Mouse (Mus musculus) gastrocnemius, adult 8-10 months (tissue): ENCODE data around the gene Fam110c. TPM values are rescaled to one million over a fixed set of nuclear protein-coding genes. Genes with fewer than 3 reads are reported as not detected.
"Not testable (repeated sequence)": the region's sequence is repeated elsewhere in the genome, so short reads cannot be mapped to it uniquely, and the experiment has no call there.

ENCODE experiments used
- DNase-seq, 2 experiments: peaks; one replicate each; pipeline ENCODE4 v3.0.0; 2022; ENCODE audit warnings: low spot score in 2 of 2
- total RNA-seq, 4 experiments: library from RNA; stranded (reverse); gene quantifications; 2 replicates each; pipeline ENCODE4 v1.2.4; 2022

Fam110c gene
- not detected for total RNA-seq

DNA sequence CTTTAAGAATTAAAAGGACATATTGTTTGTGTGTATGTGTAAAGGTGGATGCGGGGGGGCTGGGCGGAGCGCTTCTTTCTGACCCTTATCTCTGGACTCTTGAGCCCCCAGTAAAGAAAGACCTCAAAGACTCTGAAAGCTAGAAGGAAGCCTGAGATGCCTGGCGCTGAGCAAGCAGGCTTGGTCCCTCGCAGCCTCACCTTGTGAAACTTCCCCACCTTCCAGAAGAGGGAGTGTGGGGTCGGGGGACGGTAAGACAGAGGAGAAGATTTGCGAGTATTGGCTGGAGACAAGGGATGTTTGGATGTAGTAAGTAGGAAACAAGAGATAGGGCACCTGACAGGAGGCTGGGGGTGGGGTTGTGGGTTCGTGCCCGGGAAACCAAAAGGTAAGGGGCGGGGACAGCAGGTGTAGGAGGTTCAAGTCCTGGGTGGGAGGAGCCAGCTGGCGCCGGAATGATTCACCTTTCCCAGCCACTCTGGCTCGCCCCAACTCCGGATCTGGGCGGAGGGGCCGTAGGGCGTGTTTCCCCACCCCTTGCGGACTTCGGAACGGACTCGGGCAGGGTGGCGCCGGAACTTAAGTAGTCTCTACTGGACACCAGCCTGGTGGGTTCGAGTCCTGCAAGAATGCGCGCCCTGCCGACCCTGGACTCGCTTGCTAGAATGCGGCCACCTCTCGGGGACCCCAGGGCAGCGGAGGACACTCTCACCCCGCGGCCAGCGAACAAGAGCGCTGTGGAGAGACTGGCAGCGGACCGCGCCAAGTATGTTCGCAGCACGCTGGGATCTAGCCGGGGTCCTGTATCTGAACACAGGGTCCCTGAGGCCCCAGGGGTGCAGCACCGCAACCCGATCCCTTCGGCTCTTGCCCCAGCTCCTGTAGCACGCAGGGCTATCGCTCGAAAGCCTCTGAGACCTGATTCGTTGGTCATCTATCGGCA is at the start of gene Fam110c:
Gene Fam110c (plus strand): TSS at position 450 of the 943 bp plus-strand sequence.
- no peak for DNase-seq

DNA sequence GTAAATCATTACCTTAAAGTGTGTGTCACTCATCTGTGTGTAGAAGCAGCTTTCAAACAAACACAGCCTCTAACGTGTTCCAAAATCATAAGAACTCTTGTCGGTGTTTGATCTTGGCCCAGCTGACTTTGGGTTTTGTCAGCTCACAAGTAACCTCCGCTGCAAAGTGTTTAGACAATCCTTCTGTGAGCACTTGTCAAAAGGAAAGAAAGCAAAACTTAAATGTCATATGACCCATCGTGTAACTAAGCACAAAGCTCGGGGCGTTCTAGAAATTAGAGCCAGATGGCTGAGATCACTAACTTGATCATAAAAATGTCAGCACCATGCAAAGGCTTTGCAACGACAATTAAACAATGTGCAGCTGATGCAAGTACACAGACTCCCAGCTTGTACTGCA is 47.2 kb upstream of the Fam110c start:
- no peak for DNase-seq

DNA sequence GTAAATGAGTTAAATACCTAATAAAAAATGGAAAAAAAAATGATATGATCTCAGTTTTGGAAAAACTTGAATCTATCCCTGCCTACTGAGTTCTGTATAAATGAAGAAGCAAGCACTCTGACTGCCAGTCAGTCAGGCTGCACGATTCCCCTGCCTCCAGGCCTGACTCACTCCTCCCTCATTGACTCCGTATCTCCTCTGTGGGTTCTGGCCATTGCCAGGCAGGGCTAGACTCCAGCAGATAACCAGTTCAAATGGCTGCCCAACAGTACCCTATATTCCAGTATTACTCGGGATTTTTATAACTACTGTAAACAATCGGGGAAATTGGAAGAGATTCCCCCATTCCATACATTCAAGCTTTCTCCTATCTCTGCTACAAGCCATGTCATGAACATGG is 21.6 kb upstream of the Fam110c start:
- no peak for DNase-seq

DNA sequence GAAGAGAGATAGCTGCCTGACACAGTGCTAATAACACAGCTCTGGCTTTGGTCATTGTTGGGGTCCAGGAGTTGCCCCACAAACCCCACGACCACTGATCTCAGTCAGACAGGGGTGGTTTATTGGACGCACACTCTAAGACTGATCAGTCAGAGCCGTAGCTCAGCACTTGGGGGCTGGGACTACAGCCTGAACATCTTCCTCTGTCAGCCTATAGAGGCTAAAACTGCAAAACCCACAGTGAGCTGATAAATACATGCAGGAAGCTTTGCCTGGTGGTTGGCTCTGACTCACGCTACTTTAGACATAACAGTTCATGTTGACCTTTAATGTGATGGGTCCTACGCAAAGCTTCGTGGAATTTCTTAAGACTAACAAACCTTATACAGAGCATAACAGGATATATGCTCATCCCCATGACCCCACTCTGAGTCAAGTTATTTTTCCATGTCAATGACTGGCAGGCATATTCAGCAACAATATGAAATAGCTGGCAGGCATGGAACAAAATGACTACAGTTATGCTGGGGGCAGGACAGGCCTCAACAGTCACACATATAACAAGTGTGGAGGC is 17.3 kb upstream of the Fam110c start:
- no peak for DNase-seq

DNA sequence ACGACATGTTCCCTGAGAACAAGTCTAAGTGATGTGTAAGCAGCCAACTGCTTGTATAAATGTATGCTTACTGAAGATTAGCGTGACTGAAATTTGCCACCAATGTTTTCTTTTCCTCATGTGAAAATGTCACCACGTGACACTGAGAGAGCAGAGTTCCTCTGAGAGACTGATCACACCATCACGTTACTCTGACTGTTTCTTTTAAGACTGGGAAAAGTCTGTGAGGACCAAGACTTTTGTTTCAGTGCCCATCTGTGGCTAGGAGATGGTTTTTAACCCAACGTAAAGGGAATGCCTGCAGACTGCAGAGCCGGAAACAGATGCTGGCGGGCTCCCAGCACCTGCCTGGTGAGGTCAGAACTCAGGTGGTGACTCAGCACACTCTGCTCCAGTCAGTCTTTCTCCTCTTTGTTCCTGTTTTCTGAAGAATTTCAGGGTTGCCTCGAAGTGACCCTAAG is 14.2 kb upstream of the Fam110c start:
- DNase-seq: no peak

DNA sequence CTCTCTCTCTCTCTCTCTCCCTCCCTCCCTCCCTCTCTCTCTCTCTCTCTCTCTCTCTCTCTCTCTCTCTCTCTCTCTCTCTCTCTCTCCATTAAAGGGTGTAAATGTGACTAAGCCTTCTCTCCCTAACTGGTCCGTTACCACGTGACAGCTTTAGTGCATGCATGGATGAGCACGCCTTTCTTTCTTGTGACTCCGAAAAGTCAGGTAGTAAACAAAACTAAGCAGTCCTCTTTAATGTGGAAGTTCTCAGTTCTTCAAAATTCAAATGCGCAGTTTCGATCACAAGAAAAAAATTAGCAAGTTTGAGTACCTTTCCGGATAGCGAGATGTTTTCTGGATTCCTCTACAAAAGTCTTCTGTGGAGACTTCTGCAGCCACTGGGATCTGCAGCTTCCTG is 13.4 kb upstream of the Fam110c start:
- DNase-seq: no peak

DNA sequence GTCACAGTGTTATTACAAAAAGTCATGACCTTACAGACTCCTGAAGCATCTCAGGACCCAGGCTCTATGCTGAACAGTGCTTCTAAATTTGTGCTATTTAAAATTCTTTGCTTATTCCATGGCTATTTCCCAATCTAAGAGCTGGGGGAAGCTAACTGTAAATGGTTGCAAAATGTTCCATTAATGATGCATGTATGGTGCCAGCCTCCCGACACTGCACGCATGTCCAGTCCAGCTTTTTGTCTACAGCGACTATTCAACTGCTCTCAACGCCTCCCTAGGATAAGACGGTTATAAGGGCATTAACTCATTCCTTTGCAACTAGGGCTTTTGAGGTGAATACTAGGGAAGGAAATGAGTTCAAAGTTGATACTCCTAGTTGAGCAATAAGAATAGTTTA is 2.4 kb upstream of the Fam110c start:
- no peak for DNase-seq

DNA sequence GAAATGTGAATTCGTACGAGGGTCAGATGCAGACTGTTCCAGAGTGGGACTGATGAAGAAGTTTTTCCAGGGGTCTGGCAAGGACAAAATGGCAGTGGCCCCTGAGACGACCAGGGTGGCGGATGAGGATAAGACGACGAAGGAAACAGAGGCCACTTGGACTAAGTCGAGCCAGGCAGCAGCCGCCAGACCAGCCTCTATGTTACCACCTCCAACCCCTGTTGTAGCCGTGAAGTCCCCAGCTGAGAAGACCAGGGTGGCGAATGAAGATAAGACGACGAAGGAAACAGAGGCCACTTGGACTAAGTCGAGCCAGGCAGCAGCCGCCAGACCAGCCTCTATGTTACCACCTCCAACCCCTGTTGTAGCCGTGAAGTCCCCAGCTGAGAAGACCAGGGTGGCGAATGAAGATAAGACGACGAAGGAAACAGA is 710 bp downstream of the Fam110c start:
- DNase-seq: not testable (repeated sequence)

DNA sequence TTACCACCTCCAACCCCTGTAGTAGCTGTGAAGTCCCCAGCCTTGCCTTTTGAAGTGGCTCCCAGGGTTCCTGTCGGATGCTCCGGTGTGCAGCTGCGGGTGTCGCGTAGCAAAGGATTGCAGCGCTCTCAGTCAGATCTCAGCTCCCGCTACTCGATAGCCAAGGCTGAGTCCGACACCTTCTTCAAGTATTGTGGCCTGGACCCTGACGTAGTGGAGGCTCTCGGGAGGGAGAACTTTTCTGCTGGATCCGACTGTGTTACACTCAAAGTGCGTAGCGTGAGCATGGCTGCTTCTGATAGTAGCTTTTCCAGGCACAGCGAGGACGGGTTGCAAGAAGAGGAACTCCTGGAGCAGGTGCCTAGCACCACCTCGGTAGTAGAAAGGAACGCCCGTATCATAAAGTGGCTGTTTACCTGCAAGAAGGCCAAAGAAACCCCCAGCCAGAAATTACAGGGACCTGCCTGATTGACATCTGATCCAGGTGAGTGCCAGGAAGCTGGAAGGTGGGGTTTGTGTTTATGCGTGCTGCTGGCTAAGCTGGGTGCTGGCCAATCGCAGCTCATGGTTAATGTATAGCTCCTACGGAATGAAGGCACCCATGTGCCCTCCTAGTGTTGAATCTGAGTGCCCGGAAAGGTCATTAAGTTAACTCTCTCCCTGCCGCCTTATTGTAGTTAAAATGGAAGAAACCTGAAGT is 1.3 kb downstream of the Fam110c start:
- no peak for DNase-seq

DNA sequence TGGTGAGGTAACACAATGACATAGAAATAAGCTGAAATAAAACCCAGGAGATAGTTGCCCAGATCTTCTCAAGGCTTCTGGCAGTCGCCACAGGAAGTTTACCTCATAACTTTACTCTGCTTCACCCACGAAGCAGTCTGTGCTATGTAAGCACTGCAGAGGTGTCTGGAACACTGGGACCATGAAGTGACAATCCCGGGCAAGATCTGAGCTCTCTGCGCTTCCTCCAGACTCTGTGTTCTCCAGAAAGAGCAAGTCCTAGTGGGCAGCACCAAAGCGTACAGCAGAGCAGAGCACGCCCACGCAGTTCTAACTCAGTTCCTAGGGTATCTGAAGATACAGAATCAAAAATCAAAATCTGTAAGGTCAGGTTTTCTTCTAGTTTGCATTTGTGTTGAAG is 3.4 kb downstream of the Fam110c start:
- no peak for DNase-seq

DNA sequence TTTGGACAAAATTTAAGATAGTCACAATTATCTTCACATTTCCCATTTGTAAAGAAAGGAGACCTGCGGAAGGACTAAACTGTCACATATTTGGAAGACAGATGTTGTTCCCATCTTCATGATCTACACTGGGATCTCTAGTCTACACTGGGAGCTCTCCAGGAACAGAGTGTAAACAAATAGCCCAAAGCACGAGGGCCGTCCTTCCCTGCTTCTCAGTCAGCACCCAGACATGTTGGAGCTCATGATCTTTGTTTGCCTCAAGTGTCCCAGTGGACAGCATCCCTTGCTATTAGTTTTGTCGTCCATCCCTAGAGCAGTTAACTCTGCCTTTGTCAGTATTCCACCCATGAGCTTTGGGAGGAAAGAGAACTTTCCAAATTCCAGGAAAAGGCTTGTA is 4.4 kb downstream of the Fam110c start:
- no peak for DNase-seq

DNA sequence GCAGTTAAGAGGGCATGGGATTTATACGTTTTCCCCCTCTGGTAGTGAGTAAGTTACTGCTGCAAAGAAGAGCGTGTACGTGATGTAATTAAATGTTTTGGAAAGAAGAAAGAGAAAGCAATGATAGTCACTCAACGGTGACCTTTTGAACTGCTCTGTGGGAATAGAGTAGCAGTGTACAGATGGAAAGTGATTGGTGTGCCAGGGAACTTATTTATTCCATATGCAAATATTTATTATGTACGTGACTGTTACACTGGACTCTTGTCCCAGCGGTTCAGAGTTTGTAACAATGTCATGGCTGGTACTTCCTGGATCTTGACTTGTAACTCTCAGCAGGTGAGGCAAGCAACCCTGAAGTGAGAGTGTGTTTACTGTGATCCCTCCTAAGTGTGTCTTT is 6.7 kb downstream of the Fam110c start:
- no peak for DNase-seq

DNA sequence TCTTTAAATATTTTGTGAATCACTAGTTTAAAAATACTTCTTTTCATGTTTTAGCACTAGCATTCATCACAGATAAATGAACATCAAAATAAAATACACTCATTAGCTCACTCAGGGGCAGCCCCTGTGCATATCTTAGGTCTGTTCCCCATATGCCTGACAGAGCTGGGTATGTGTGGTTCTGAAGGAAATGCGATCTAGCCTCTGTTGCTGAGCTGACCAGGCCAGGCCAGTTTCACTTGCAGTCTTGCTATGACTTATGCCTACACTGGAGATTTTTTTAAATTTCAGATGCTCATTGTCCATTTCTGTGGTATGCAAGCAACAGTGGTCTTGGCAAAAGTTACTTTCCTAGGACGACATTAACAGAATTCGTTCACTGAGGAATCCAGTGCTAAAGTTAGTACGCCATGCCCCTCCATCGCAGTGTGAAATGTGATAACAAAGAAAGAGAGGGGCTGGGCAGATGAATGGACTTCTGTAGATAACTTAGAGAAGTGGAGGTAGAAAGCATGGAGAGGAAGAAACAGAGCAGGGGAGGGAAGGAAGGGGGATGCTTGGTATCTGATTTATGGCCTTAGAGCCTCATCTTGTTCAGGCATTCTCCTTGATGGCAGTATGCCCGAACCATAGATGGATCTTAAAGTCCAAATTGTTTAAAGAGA is 7.4 kb downstream of the Fam110c start:
- DNase-seq: no peak

DNA sequence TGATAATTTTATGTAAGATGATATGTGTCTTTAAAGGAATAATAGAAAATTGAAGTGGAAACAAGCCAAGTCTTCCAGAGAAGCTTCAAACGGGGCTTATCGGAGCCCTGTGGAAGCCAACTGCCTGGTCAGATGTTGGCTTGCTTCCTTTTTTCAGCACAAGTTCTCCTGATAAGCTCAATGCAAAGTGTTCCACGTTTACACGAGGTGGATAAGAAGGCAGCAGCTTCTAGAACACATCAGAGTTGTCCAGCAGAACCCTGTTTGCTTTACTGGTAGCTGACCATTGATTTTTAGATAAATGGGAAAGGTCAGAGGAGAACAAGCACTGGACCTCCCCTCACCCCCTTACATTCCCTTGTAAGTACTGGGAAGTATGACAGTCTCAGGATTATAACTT is 9.3 kb downstream of the Fam110c start:
- no peak for DNase-seq

DNA sequence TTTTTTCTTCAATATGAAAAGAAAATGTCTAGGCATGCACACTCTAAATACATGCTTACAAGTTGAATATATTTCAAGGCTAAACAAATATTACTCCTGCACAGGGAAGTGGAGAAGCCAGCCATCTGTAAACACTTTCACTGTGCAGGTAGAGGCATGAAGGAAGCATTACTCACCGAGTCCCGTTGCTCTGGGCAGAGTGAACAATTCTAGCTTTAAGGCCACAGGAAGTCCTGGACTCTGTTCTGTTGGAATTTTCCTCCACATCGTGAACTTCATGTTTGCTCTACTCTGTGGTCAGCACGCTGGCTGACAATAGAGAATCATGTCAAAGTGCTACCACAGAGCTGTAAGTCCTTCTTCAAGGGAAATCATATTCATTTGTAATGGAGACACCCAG is 9.7 kb downstream of the Fam110c start:
- no peak for DNase-seq

DNA sequence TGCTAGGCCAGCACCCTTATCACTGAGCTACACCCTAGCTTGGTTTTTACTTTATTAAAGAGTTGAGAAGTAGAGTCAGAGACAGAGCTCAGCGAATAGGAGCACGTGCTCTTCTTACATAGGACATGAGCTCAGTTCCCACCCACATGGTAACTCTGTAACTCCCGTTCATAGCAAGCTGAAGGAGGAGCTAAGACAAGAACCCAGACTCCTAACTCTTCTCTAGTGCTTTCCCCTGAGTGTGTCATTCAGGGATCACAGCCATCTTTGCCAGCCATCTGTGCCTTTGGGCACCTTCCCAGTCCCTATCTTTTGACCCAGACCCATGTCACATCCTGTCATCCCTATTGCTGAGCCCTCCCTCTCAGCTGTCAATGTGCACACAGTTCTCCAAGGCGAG is 13.4 kb downstream of the Fam110c start:
- DNase-seq: no peak

DNA sequence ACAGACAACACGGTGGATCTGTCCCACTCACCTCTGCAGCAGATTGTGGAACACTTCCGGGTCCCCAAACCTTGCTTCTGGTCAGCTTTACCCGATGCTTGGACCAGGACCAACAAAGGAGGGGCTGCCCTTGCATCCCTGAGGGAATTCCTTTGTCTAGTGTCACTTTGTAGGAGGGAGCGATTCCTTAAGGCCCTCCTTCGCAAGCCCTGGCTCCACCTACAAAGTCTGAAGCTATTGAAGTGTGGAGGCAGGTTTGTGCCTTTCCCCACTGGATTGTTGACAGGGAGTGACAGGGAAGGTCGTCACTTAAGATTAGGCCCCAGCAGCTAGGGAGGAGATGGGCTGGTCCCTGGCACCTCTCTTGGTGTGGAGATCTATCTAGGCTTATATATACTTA is 16.7 kb downstream of the Fam110c start:
- no peak for DNase-seq

DNA sequence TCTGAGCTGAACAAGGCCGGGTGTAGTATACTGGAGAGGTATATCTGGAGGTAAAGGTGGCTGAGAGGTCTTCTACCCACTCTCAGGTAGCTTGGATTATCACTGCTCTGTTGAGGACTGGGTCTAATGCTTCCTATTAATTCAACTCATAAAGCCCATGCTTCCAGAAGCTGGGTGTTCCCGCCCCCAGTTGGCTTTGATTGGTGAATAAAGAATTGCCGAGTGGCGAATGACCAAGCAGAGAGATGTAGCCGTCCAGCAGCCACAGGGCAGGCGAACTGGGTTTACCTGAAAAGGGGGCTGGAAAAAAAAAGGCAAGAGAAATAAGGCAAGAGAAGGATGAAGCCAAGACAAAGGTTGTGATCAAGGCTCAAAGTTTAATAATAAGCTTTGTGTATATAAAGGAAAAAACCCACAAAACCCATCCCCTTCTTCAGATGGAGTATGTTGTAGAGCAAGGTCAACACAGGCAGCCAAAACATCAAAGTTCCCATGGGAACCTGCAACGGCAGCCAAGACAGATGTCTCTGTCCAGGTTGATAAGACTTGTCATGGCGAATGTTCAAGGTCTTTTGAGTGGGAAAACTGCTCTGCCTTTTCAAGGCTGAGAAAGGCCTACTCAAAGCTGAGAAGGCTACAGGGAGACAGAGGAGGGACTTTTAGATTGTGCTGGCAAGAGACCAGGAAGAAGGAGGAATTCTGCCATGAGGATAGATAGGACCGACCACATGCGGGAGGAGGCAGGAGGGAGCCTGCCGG is 17.4 kb downstream of the Fam110c start:
- no peak for DNase-seq

DNA sequence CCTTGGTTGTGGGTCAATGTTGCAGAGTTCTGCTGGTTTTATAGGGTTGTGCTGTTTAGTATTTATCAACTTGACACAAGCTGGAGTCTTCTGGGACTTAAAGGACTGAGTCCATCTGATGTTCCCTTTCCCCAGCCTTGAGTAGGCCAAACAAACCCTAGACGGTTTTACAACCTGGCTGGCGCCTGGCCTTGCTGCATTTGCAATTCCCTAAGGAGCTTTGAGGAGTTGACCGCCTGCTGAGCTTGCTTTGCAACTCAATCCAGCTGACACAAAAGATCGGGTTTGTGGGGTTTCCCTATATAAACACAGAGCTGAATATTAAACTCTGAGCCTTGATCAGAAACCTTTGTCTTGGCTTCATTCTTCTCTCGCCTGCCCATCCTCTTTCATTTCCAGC is 18.8 kb downstream of the Fam110c start:
- no peak for DNase-seq

DNA sequence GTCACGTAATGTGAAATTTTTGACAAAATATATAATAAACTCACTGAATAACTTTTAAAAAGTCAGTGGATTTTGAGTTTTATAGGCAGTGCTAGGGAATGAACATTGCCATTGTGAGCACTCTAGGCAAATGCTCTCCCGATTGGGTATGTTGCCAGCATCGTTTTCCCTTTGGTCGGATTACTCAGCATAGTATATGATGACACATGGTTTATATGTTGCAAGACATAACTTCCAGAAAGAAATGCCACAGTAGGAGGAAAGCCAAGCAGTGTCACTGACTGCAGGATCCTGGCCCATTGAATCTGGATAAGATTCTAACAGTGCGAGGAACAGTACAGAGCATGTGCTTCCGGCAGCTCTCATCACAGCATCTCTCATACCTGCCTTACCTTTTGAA is 23.5 kb downstream of the Fam110c start:
- no peak for DNase-seq

DNA sequence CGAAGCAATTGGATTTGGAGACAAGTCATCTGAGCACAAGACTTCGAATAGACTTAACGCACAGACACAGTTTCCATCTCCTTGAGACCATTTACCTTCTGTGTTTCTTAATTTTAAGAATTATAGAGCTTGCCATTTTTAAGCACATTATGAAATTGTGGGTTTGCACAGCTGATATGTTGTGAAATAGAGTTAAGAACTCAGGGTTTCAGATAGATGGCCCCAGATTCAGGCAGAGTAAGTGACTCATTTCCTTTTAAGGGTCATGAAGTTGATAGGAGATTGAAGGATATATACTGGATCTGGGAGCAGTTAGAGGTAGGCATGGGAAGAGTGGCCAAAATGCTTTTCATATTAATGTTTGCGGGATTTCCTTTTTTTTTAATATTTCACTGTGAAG is 27.5 kb downstream of the Fam110c start:
- DNase-seq: no peak
